Mouse (Mus musculus) brain, embryonic 18.5 days (tissue): Measurements from ENCODE around the gene Olfr1277.

Experiments
- DNase-seq: peaks from one replicate; pipeline ENCODE4 v3.0.0-alpha.2; 2012; ENCODE audit warnings: low read depth, low spot score

Gene Olfr1277

GRCm38 (mm10) chr2:111274006-111274405 lies at the start of gene Olfr1277:
Gene Olfr1277, minus strand, starts transcription at chr2:111274106.
- DNase-seq: no peak

DNA sequence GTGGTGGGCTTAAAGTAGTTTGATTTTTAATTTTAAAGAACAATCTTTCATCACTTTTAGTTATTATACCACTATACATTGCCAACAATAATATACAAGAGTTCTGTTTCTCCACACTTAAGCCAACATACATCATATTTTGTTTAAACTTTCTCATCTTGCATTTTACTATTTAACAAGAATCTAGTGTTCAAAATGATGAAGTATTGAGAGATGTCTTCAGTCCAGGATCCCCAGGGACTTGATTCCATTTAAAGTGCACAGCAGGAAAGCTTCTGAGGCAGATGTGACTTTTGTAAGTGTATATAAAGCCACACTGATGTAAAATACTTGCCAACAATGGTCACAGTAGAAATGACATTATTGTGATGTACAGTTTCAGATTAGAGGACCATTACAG lies 39.8 kb upstream of the Olfr1277 start, which contains the start of gene Olfr1280:
Gene Olfr1280 (plus strand): TSS at position 301 of the 400 bp plus-strand sequence.
- no peak for DNase-seq

GRCm38 (mm10) chr2:111300374-111300773 lies 26.5 kb upstream of the Olfr1277 start, which contains the start of gene Olfr1279:
Gene Olfr1279, plus strand, starts transcription at chr2:111300635.
- DNase-seq: no peak

DNA sequence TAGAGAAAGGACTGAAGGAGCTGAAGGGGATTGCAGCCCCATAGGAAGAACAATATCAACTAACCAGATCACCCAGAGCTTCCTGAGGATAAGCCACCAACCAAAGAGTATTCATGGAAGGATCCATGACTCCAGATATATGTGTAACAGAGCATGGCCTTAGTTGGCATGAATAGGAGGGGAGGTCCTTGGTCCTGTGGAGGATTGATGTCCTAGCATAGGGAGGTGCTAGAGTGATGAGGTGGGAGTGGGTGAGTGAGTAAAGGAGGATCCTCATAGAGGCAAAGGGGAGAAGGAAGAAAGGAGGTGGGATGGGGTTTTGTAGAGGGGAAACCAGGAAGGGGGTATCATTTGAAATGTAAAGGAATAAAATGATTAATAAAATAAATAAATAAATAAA lies 24.6 kb upstream of the Olfr1277 start:
- no peak for DNase-seq

DNA sequence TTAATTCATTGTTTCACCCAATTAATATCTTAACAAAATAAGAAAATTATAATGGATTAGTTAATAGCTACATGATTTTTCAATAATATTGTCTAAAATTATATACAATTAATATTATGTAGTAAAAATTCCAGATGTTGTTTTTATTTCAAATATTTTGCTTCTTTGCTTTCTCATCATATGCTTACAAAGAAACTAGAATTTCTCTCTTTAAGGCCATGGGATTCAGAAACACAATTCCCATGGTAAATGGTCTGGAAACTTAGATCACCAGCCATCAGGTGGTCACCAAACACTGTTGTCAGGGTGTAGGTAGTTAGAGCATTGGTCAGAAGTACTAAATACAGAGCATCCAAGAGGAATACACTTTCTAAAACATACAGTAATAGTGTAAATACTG lies 15.9 kb upstream of the Olfr1277 start, which contains the start of gene Olfr1278:
Gene Olfr1278 (plus strand): TSS at position 301 of the 400 bp plus-strand sequence.
- DNase-seq: no peak

DNA sequence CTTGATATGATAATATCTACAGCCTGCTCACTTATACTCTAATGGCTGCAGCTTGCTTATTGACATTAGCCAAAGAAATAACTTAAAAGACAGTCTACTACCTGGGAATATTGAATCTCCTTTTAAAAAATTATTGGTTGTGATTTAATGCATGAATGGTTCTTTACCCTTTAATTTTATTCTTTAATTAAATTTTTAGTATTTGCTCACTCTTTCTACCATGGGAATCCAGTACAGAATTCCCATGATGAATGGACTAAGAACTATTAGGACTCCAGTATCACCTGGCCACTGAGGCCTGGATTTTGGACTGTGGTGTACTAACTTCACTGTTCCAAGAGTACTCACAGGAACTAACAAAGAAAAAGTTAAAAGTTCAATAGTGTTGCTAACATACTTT lies 19.7 kb downstream of the Olfr1277 start, which contains the start of gene Olfr1276:
Gene Olfr1276 (plus strand): TSS at position 301 of the 400 bp plus-strand sequence.
- DNase-seq: no peak

DNA sequence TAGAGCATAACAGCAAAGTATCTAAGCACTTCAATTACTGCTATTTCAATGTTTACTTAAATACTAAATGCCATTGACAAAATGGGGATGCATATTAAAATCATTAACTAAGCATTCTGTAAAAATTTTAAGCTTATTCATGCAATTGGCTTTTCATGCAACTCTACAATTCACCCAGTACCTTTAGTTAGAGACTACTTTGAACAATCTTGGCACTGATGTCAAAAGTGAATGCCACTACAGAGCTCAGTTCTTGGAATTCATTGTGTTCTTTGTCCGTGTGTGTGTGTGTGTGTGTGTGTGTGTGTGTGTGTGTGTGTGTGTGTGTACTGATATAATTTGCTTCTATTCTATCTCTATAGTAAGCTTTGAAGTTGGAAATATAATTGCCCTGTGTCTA lies 38.7 kb downstream of the Olfr1277 start, which contains the start of gene Olfr1275:
Gene Olfr1275 (minus strand): TSS at position 101 of the 400 bp plus-strand sequence.
- DNase-seq: no peak

DNA sequence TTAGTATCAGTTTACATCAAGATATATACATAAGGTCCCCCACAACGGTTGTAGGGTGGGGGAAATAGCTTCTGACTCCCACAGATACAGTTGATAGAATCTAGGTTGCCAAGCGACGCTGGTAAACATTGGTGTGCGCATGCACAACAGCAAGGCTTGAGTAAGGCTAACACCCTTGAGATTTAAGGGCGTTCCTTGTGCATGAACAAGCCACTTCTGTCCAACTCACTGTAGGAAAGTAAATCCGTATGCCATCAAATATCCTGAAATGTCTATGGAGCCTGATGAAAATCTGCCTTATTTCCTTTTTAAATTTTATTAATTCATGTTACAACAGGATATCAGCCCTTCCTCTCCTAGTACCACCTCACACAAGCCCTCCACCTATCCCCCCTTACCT lies 44.4 kb downstream of the Olfr1277 start, which contains the start of gene 4930430A15Rik:
Gene 4930430A15Rik (minus strand): TSS at position 101 of the 400 bp plus-strand sequence.
- DNase-seq: no peak
